Mouse (Mus musculus) liver, embryonic 14.5 days (tissue): ENCODE data around the gene Gm29776.

ENCODE experiments used
- CTCF ChIP-seq: IDR thresholded peaks from 2 replicates; pipeline ENCODE4 v1.5.1; 2016; ENCODE audit warnings: antibody characterized with exemption, low read depth, control low read depth
- EP300 ChIP-seq: IDR thresholded peaks from 2 replicates; pipeline ENCODE4 v1.6.1; 2016; ENCODE audit warnings: antibody characterized with exemption, low read depth

- no peak for TF ChIP-seq EP300
- TF ChIP-seq CTCF: no peak
Observed at GRCm38 (mm10) chr14:54728823-54729653, 30.4 kb upstream of the Gm29776 start.
